Mouse (Mus musculus) CD4-positive helper T cell, adult 2 months (primary cell): ENCODE measurements at regions not wholly inside any gene's neighbourhood (a gene's known extent, or its start where the extent isn't known, plus 50 kb on each side); places are given as distances from the start of the nearest gene placed in this dataset.

Experiments used
- DNase-seq: peaks from one replicate; pipeline ENCODE4 v3.0.0-alpha.2; 2012; ENCODE audit warnings: low read depth, missing footprints, low spot score

- no peak for DNase-seq
Observed at GRCm38 (mm10) chr3:137563541-137564080, 57.8 kb upstream of the Ddit4l start.

- DNase-seq = no peak
Observed at GRCm38 (mm10) chr3:137564282-137564681, 57.1 kb upstream of the Ddit4l start.

GRCm38 (mm10) chr3:137568580-137569313 lies 52.7 kb upstream of the Ddit4l start:
- no peak for DNase-seq
